Mouse (Mus musculus) megakaryocyte, embryonic 14.5 days (primary cell): ENCODE measurements around the gene Banf2.

Source experiments
- FLI1 ChIP-seq: IDR thresholded peaks from 2 replicates; pipeline ENCODE4 v1.6.1; 2012; ENCODE audit warnings: low read length, inconsistent platforms, mixed read lengths
- GATA1 ChIP-seq: IDR thresholded peaks from 3 replicates; pipeline ENCODE4 v1.6.1; 2012; ENCODE audit warnings: mixed read lengths, low read length, inconsistent platforms, borderline replicate concordance

DNA sequence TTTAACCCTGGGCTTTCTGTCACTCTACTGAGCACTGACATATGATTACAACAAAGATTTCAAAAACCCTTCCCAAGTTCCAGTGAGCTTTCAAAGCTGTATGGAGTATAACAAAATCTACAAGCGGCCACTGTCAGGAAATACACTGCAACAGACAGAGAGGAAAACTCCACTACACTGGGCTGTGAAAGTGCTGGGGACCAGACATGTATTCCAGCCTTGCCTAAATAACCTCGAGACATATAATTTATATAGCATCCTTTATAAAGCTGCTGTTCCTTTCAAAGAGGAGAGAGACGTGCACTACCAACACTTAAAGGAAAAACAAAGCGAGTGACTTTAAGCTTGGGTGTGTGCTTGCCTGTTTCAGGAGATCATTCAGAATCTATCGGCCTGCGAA is 26.2 kb upstream of the Banf2 start:
- TF ChIP-seq GATA1 (no peak), FLI1 (no peak)
